Mouse (Mus musculus): ENCODE results near the gene Podxl2.

Gene Podxl2

DNA sequence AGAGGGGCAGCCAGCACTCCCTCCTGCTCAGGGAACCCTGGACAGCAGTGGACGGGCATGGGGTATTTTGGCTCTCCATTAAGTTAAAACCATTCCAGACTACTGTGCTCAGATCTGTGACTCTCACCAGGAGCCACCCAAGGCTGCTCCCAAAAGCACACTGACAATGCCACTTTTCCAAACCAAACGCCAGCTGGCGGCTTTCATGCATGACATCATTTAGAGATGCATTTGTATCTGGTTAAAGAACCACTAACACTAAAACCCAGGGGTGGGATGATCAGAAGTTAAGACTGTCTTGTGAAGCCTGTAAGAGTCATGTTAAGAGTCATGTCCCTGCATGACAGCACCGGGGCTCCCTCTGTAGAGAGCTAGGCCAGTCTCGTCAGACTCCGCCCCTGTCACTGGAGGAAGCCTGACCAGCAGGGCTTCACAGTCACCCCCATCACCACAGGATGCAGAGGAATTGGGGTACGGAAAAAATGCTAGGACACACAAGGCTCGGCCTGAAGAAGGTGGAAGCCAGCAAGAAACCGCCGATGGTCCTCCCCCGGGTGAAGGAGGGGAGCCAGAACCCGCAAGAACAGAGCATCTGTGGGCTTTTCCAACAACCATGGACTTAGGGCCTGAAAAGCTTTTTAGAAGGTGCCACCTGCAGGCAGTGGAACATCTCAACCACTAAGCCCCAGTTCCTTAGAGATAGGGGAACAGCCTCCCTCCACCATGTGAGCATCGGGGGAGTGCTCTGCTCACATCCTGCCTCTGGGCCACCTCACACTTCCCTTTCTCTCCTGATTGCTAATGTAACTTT, 47.2 kb downstream of the Podxl2 start:
- DNase-seq = no peak

DNA sequence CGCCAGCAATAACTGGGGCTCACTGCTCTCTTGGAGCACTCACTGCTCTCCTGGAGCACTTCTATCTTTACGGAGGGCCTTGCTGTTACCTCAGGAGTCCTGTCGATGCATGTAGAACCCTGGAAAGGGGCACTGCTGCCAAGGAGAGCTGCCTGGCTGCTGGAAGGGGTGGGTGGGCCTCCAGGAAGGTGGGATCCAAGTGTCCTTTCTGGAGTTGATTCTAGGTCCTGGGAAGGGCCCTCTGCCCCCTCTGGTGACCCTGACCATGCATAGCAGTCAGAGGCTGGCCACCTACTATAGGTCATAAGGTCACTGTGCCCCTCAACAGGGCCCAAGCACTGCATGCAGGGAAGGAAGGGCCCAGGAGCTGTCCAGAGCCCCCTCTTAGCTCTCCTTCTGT, 47.9 kb downstream of the Podxl2 start:
- no peak for DNase-seq

DNA sequence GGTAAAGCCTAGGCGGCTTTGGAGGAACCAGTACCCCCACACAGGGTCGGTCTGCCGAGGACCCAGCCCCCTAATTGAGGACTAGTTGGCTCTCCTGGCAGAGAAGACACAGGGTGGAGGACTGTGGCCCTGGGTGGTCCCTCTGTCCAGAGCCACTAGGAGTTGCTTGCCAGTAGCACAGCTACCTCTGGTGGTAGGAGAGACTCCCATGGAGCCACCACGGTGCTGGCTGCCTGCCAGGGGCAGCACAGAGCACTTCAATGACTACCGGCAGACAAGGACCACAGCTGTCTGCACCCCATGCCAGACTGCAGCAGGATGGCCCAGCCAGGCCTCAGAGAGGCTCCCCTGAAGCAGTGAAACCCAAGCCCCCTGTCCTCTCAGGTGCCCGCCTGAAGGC, 48.3 kb downstream of the Podxl2 start:
- DNase-seq = no peak

DNA sequence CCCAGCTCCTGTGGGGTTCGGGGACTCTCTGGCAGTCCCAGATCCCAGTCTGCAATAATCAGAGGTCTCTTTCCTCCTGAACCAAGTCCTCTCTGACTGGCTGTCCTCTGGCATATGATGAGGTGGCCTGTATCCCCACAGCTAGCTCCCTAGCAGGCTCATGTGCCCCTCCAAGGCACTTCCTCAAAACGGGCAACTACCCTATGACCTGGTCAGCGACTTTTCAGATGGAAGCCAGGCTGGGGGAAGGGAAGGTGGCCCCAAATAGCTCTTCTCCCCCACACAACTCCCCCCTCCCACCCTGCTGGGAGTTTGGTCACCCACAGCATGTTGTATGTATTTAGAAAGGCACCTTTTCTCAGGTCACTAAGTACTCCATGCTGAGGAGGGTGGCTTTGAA, 48.8 kb downstream of the Podxl2 start:
- no peak for DNase-seq

DNA sequence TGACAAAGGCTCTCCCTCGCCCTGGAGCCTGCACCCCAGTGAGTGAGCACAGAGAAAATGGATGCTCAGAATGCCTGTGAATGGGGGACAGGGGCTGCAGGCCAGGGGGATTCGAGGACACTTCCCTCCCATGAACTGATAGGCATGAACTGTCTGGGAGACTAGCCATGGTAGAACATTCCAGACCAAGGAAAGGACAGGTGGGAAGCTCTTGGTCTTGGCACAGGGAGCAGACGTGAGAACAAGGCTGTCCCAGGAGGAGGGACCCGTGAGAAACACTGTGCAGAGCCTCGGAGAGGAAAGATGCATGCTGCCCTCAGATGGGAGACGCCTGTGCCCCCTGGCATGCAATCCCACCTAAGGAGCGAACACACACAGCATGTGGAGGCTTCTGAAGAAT, 50.7 kb downstream of the Podxl2 start:
- DNase-seq = no peak

DNA sequence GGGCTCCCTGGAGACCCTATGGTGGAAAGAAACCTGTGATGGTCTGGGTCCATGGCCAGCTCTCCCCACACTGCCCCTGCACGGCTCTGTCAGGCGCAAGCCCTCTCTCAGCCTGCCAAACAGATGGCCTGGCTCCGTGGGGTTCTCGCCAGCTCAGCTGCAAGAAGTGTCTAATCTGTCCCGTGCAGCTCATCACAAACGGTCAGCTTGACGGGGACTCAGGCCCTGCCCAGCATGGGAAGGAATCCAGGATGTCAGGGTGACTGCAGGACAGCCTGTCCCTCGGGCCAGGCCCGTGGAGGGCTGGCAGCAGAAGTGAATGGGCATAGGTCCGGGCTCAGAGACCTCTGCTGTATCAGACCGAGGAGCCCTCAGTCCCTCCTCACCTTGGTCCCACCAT, 52.9 kb downstream of the Podxl2 start:
- no peak for DNase-seq

DNA sequence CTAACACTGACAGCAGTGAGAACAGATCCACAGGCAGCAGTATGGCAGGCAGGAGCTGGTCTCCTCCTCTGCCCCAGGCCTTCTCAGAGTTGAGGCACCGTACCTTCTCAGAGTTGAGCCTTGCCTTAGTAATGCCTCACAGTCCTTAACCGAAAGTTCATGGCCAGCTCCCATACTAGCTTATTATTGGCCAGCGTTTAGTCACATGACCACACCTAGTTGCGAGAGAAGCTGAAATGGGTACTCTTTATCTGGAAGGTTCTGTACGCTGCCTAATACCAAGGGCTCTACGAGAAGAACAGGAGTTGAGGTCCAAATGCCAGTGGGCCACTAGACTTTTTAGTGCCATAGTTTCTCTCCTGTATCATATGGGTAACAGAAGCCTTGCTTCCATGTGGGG, 53.5 kb downstream of the Podxl2 start:
- no peak for DNase-seq

DNA sequence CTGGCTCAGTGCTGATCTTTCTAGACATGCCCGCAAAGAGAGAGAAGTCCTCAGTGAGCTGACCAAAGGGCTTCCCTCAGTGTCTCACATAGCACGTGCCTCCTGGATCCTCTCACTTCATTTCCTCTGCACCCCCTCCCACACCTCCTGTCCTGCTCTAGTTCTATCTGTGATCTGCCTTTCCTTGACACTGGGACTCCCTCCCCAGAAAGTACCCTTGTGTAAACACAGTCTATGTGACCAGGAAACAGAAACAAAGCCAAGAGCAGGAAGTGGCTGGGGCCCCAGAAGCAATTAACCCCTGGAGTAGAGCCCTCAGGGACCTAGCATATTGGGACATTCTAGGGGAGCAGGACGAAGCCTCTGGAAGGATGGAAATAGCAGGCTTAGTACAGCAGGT, 54.0 kb downstream of the Podxl2 start:
- no peak for DNase-seq

DNA sequence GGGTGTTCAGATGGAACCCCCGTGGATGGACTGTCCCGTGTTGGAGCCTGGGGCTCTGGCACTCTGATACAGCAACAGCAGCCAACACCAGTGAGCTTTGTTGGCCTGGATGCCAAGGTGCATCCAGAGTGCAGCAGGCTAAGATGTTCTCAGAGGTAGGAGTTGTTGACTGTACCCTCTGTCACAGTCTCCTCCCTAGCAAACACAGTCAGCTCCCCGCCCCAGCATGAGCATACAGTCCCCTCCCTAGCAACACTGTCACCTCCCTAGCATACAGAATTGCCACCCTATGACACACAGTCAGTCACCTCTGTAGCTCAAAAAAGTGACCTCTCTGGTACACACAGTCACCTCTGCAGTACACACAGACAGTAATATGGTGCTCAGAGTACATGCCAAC, 57.9 kb downstream of the Podxl2 start:
- no peak for DNase-seq

DNA sequence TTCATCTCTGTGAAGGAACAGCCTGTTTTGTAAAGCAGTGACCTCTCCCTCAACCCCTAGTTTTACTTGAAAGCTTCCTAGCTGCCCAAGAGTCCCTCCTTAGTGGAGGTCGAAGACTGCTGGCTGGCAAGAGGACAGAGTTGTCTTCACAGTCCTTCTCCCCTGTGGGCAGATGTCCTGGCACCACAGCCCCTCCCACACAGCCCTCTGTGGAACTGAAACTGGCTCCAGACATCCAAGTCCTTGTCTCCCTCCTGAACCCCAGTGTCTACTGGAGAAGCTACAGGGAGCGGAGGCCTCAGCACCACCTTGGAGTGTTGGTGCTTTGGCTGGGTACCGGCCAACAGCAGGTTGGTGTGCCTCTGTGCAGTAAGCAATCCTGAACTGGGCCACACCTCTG, 59.4 kb downstream of the Podxl2 start:
- no peak for DNase-seq

DNA sequence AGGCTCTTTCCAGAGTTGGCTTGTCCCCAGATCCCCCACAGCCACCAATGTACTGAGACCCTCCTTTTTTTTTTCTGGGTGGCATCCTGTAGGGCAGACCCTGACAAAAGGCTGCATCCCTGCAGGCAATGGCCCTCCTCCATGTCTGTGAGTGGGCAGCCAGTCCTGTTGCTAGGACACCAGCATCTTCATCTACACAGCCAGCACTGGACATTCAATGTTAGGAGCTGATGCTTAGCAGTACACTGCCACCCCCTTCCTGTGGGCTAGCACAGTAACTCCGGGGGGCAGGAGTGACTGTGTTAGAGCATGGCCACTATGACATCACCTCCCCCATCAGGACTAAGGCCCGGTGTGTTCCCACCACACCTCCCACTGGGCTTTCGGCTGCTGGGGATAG, 59.8 kb downstream of the Podxl2 start:
- DNase-seq = no peak

DNA sequence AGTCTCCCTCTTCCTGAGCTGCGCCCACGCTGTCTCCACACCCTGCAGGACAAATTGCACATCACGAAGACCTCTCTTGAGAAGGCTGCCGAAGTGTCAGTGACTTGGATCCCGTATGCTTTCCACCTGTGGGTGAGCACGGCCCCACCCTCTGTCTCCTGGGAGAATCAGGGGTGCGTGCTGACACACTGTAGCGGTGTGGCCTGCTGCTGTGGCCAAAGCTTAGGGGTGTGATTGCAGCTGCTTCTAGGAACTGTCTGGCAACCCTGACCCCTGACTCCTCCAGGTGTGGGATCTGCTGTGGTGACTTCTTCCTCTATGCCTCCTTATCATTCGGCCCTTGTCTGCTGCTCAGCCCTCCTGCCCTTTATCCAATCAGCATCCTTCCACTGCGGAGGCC, 61.0 kb downstream of the Podxl2 start:
- no peak for DNase-seq

DNA sequence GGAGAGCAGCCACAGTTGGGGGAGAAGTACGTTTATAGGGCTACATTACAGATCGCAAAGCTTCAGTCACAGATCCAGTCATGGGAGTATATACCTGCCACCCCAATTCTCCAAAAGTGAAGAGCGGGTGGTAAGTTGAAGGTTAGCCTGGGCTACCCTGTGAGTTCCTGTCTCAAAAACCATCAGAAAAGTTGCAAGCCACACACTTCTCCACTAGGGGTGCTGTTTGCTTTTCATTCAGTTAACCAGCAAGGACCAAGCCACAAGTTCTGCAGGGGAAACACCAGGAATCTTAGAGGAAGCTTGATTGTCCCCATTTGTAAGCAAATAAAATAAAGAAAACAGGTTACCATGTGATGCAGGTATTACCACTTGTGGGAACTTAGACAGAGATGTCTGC, 62.0 kb downstream of the Podxl2 start:
- DNase-seq = peak in 1 of 2 experiments; percentile 42

DNA sequence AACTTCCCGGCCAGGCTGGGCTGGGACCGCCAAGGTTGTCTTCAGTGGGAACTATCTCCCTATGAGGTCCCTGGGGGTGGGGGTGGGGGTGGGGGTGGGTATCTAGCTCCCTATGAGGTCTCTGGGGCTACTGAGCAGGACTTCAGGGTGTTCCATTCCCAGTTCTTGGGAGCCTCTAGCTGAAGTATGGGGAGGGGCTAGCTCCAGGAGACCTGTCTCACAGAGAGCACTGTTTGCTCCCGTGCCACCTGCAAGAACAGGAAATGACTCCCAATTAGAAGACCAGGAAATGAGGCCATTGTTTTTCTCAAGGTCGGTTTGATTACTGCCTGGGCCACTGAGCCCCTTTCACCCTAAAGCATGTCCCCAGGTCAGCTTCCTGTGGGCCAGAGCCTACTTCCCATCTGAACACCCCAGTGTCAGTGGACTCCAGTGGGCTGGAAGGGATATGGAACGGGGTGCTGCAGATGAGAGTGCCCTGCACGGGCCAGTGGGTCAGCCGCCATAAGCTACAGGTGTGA, 62.9 kb downstream of the Podxl2 start:
- DNase-seq = no peak

DNA sequence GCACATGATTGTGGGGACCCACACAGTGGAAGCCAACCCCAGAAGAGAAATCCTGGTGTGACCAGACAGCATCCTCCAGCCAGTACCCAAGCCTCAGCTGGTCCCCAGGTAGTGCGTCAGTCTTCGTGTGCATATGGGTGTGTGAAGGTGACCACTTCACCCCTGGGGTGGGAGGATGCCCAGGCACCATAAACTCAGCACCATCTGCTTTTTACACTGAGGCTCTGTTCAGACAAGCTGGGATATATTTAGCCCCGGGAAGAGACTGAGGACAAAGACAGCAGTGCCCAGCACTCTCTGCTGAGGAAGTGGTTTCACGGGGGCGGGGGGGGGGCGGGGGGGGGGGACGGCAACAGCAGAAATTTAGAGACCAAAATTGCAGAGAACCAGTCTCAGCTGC, 63.4 kb downstream of the Podxl2 start:
- DNase-seq = no peak

DNA sequence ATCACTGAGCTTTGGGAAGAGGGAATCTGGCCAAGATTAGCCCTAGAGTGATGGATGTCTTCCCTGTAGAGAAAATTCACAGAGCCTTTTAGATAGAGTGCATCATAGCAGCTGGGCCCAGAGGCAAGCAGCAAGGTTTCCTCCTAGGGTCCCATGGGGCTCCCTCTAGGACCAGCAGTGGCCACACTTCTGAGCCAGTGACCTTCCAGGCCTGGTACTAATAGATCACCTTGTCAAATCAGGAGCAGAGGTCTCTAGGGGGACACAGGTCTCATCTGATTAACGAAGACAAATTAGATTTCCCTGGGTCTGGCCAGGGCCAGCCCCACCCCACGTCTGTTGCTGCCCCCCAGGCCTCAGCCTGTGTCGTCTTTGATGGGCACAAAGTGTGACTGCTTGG, 64.6 kb downstream of the Podxl2 start:
- DNase-seq = no peak

DNA sequence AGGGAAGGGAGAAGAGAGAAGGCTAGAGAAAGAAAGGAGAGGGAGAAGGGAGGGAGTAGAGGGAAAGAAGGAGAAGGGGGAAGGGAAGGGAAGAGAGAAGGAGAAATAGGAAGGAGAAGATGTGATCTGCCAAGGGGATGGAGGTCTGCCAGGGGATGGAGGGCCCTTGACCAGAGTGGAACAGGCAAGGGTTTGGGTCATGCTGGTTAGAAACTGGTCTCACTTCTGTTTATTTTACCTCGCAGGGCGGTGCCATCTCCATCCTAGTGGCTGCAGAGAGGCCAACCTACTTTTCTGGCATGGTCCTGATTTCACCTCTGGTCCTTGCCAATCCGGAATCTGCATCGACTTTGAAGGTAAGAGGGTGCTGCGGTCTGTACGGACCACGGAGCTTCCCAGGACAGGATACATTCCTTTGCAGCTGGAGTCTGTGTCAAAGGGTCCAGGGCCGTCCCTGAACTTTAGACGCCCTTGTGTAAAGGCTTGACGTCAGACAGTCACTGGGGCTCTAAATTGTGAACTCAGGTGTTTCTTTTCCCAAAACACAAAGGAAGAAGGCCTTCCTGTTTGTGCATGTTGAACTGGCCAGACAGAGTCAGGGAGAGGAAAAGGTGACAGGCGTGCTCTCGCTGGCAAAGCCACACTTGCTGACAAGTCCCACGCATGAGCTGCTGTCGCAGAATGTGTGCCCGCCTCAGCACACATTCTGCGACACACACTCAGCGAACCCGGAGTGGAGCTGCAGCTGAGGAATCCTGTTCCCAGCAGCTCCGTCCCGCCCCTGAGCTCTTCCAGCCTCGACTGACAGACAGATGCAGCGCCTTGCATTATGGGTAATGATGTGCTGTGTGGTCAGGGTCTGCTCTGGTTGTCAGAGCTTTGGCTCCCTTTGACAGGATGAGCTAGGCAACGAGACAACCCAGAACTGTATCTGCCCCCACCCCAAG, 65.5 kb downstream of the Podxl2 start:
- no peak for DNase-seq

DNA sequence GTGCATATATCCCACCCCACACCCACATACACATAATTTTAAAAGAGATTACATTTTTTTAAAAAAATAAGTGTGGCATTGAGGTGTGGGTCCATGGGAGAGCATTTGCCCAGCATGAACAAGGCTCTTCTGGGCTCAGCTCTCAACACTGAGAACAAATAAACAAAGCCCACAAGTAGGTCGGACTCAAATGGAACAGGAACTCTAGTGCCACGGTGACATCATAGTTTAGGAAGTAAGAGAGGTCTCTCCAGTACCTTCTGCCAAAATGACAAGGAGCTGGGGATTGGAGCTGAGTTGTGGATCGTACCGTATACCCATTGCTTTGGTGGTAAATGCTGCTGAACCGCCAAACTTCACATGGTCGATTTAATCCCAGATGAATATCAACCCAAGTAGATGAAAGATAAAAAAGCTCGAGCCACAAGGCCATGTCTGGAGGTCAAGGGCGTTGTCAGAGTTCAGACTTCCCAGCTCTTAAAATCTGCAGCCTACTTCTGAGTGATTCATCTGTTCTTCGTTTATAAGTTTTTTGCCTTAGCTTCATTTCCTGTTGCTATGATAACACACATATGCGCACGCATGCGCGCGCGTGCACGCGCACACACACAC, 69.8 kb downstream of the Podxl2 start:
- no peak for DNase-seq

DNA sequence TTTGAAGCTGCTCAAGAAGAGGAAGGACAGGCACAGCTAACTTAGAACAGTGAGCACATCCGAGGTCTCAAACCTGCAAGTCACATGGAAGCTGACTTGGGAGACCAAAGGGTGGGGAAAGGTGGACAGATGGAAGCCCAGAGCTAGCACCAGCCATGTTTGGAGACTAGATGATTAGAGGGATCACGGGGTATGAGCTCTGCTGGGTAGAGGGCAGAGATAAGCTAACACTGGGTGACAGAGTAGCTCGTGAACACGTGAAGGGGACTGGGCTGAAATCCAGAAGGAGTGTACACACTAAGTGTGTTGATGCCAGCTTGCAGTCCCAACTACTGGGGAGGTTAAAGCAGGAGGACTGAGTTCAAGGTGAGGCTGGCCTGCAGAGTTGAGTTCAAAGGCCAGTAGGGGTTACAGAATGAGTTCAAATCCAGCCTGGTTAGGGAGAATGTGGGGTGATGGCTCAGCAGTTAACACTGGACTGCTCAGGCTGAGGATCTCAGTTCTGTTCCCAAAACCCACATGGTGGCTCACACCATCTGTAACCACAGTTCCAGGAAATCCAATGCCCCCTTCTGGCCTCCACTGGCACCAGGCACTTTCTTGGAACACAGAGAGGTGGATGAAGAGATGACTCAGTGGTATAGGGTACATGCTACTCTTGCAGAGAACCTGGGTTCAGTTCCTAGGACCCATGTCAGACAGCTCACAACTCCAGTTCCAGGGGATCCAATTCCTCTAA, 70.7 kb downstream of the Podxl2 start:
- no peak for DNase-seq

DNA sequence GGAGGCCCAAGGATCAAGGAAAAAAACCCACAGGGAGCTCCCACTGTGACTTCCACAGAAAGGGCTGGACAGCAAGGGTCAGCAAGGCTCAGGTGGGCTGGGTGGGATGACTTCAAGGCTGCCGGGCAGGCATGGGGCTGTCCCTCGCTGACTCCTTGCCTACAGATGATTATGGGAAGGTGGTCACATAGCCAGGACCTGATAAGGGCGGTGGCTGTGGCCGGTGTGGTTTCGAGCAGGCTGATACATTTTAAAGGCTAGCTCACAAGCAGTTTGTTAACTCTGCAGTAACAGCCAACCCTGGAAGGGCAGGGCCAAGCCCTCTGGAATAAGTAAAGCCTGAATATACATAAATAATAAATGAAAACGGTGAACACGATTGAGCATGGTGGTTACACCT, 71.8 kb downstream of the Podxl2 start:
- no peak for DNase-seq

DNA sequence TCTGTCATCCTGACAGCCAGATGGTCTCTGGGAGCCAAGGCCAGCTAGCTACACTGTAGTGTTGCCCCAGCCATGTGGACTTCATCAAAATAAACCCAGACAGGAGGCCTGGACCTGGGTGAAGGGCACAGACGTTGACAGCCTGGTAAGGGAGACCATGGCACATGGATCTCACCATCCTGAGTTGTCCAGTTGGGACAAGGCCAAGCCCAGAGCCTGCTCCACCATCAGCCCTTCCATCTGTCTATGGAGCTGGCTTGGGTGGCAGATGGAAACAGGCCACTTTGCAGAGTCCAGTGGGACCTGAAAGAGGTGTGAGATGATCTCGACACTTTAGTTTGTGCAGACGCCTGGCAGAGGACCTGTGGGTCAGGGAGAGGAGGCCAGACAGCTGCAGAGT, 74.1 kb downstream of the Podxl2 start:
- no peak for DNase-seq

DNA sequence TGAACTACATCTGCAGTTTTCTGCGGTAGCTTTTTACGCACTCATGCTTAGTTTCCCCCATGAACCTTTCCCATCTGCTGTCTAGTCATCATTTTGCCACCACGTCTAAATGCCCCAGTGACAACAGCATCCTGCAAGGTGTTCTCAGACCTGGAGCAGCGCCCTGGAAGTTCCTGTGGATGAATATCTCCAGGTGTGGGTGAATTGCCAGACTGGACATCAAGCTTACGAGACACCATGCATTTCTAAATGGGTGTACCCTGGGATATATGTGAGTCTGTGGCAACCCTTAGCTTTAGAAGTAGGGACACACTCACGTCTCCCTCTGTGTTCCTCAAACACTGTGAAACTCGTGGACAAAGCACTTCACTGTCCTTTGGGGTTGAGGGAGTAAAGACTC, 74.7 kb downstream of the Podxl2 start:
- no peak for DNase-seq

DNA sequence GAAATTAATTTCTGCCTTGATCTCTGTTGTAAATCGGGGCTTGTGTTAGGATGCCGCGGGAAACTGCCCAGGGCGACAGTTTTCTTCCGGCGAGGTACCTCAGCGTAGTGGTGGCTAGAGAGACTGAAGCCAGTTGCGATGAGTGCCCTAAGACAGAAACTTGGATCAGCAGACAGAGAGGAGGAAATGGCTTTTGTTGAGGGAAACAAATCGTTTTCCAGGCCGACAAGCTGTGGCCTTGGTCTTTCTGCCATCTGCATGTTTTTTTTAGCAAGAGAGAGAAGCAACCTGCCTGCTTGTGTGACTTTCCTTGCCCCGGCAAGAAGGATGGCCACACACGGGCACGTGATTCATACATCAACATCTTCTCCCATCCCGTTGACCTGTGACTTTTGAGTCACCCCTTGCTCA, 80.3 kb downstream of the Podxl2 start:
- DNase-seq = no peak

All from spleen, adult 18-20 months (tissue).